Mouse (Mus musculus) kidney, adult 2 months (tissue): ENCODE results near the gene Naglu.

Source experiments
- CTCF ChIP-seq: fragments of 200-500 bp; conservative IDR thresholded peaks from 2 replicates; pipeline ENCODE4 v1.5.1; 2011; ENCODE audit warnings: low read depth, mild to moderate bottlenecking, control low read depth, low read length, moderate library complexity, mixed read lengths; ENCODE audit not compliant: insufficient read depth, insufficient read length
- POLR2A ChIP-seq: fragments of 200-500 bp; IDR thresholded peaks from one replicate; pipeline ENCODE4 v1.6.1; 2011; ENCODE audit warnings: low read depth, low read length, control low read depth

DNA sequence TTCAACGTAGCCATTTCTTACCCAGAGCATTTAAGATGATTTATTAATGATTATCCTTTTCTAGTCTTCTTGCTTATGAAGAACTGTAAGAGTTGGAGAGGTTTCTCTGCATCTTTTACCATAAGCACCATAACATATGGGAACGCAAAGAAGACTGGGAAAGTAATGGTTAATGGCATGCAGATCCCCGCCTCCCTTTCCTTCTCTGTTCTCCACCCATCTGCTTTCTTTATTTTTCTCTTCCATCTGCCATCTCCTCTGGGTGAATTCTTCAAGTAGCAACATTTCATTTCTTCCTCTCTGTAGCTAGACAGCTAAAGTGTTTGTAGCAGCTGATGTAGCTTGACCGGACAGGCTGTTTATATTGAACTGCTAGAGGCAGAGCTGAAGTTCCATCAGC, 45.8 kb upstream of the Naglu start:
- TF ChIP-seq CTCF = no peak
- no peak for TF ChIP-seq POLR2A
